Mouse (Mus musculus): ENCODE results near the gene 9230113P08Rik.
"Not testable (repeated sequence)": the region's sequence is repeated elsewhere in the genome, so short reads cannot be mapped to it uniquely, and the experiment has no call there.

9230113P08Rik gene

DNA sequence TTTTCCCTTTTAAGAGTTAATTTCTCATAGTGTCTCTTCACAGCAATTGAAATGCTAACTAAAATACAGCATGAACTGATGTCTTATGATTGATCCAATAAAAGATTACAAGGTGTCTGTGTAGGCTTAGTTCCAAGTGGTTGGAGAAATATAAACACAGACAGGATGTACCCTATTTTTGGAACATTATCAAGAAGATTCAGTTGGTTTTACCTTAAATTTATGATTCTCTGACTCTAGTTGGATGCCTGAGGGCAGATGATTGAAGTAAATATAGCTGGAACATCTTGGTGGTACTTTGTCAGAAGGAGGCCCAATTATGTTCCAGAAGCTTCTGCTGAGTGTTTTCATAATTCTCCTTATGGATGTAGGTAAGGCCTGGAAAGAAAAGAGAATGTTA, at the start of gene 9230113P08Rik:
TSS of gene 9230113P08Rik (plus strand) at position 301 of the 400 bp plus-strand sequence.
- DNase-seq (ENCODE audit: low spot score in 2 of 2) = not testable (repeated sequence)

DNA sequence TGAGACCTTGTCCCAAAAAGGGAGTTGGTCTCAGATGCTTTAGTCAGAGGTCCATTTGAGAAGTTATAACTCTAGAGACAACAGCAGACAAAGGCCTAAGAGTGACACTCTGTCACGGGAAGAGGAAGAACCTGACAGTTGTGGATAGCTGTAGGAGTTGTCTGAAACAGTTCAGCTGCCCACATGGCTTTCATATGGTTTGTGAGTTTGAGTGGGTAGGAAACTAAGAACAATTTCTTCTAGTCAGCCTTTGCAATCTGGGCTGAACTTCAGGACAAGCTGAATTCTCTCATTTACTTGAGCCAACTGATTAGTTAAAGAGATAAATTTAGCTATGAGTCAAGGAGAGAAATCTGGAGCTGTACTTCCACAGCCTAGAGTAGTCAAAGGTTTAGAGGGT, 15.1 kb upstream of the 9230113P08Rik start:
- not testable (repeated sequence) for DNase-seq (ENCODE audit: low spot score in 2 of 2)

DNA sequence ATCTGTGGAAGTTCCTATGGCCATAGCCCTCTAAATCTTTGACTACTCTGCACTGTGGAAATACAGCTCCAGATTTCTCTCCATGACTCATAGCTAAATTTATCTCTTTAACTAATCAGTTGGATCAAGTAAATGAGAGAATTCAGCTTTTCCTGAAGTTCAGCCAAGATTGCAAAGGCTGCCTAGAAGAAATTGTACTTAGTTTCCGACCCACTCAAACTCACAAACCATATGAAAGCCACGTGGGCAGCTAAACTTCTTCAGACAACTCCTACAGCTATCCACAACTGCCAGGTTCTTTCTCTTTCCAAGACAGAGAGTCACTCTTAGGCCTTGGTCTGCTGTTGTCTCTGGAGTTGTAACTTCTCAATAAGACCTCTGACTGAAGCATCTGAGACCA, 3.7 kb upstream of the 9230113P08Rik start:
- DNase-seq (ENCODE audit: low spot score in 2 of 2) = no peak

GRCm38 (mm10) chr9:35930817-35931216, 22.6 kb downstream of the 9230113P08Rik start:
- no peak for DNase-seq (ENCODE audit: low spot score in 2 of 2)

All from frontal cortex, postnatal 25 days (tissue).